Mouse (Mus musculus) liver, embryonic 16.5 days (tissue): ENCODE measurements around the gene Omg. TPM values are rescaled to one million over a fixed set of nuclear protein-coding genes. Genes with fewer than 3 reads are reported as not detected.
A peak's percentile ranks its signal among the peaks of the same experiment; 100 is the strongest.

Source experiments
- ATAC-seq: fragments of 200-750 bp; cut with Nextera tagmentation; 2 replicates; pipeline ENCODE4 v1.8.0; 2017; ENCODE audit warnings: low read depth, mild to moderate bottlenecking, moderate number of reproducible peaks, moderate library complexity
- H3K27ac ChIP-seq: fragments of 300-500 bp; sonication (generic); 2 replicates; pipeline ENCODE4 v1.5.1; 2014; ENCODE audit warnings: mild to moderate bottlenecking, low read length
- H3K27me3 ChIP-seq: fragments of 300-500 bp; sonication (generic); 2 replicates; pipeline ENCODE4 v1.6.1; 2014; ENCODE audit warnings: low read depth, low read length, mixed read lengths; ENCODE audit not compliant: control insufficient read depth, insufficient read depth
- H3K36me3 ChIP-seq: fragments of 300-500 bp; sonication (generic); 2 replicates; pipeline ENCODE4 v1.6.1; 2014; ENCODE audit warnings: mild to moderate bottlenecking; ENCODE audit not compliant: control insufficient read depth, insufficient read depth
- H3K4me1 ChIP-seq: fragments of 300-500 bp; sonication (generic); 2 replicates; pipeline ENCODE4 v1.6.1; 2014; ENCODE audit warnings: low read depth, low read length, mixed read lengths; ENCODE audit not compliant: control insufficient read depth
- H3K4me2 ChIP-seq: fragments of 300-500 bp; sonication (generic); 2 replicates; pipeline ENCODE4 v1.6.1; 2014; ENCODE audit warnings: low read depth, low read length, mixed read lengths
- H3K4me3 ChIP-seq: fragments of 300-500 bp; sonication (generic); 2 replicates; pipeline ENCODE4 v1.5.1; 2014; ENCODE audit warnings: low read depth, mild to moderate bottlenecking, low read length
- H3K9ac ChIP-seq: fragments of 300-500 bp; sonication (generic); 2 replicates; pipeline ENCODE4 v1.6.1; 2014; ENCODE audit warnings: low read depth, low read length
- H3K9me3 ChIP-seq: fragments of 300-500 bp; sonication (generic); replicated peaks from 2 replicates; pipeline ENCODE4 v1.6.1; 2016; ENCODE audit warnings: low read length; ENCODE audit not compliant: control insufficient read depth
- WGBS: fragments of 180-500 bp; shearing (Covaris S2); extraction: QIAGEN DNeasy Blood & Tissue Kit; methylation state at CpG from one replicate; pipeline ENCODE4 v1.1.7; 2014; ENCODE audit not compliant: insufficient replicate concordance; 5-methylcytosine and 5-hydroxymethylcytosine counted together
- polyA plus RNA-seq: library from polyadenylated mRNA; unstranded; fragments of >200 nt; fragmentation: Nextera tagmentation; extraction: Ambion mirVana; gene quantifications from 2 replicates; pipeline ENCODE4 v1.2.1, GENCODE M21; 2015

Gene Omg
- polyA plus RNA-seq, 1 experiment from 2014 or later: not detected

DNA sequence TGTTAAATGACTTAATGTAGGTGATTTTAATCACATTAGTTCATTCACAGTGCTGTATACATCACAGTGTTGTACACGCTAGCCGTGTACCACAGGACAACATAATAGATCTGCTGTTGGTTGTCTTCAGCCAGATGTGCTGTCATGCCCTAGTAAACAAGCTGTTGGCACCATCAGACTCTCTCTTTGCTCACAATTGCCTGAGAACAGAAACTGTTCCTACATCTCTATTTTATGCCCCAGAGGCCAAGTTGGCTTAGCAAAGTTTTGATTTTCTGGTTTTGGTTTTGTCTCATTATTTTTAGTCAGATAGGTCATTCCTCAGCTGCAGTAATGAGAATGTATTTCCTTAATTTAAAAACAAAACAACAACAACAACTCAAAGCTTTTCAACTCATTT lies 25.9 kb upstream of the Omg start:
- H3K4me1 ChIP-seq: peaks cover 11% of the 10 kb centered on the region
- no peak overlapping the region for H3K9ac ChIP-seq
- H3K4me3 ChIP-seq: peak overlapping the region; percentile 13; the same call in 1 of the 2 replicates
- ATAC-seq: no peak
- H3K36me3 ChIP-seq: no peaks in the 10 kb centered on the region
- H3K4me2 ChIP-seq: peak overlapping the region; percentile 14; the same call in 1 of the 2 replicates
- no peak overlapping the region for H3K27ac ChIP-seq
- H3K27me3 ChIP-seq: no peaks in the 10 kb centered on the region
- no peaks in the 10 kb centered on the region for H3K9me3 ChIP-seq
- 81% methylated on average over 2 of the region's 2 CpGs for WGBS

DNA sequence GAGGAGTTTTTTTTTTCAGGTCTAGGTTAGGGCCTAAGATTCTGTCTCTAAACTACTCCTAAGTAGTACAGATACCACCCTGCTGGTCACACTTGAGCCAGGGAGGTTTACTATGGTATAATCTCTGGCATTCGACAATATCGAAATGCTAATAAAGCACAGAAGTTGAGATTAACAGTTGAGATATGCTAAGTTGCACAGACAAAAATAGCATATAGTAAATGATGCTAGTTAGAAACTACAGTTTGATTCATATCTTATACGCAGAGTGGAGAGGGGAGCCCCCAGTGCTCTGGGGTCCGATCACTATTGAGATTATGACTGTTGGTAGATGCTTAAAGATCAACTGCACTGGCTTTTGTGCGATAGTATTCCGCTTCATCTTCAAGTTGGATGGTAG lies 25.3 kb upstream of the Omg start:
- Histone ChIP-seq H3K9me3 (no peaks in the 10 kb centered on the region), H3K4me2 (peak overlapping the region; percentile 14; the same call in 1 of the 2 replicates), H3K27me3 (no peaks in the 10 kb centered on the region), H3K36me3 (no peaks in the 10 kb centered on the region), H3K4me3 (no peak overlapping the region; the same call in 1 of the 2 replicates), H3K9ac (no peak overlapping the region), H3K27ac (no peak overlapping the region), H3K4me1 (peaks cover 11% of the 10 kb centered on the region)
- WGBS: 72% methylated on average over 6 of the region's 6 CpGs
- no peak for ATAC-seq

DNA sequence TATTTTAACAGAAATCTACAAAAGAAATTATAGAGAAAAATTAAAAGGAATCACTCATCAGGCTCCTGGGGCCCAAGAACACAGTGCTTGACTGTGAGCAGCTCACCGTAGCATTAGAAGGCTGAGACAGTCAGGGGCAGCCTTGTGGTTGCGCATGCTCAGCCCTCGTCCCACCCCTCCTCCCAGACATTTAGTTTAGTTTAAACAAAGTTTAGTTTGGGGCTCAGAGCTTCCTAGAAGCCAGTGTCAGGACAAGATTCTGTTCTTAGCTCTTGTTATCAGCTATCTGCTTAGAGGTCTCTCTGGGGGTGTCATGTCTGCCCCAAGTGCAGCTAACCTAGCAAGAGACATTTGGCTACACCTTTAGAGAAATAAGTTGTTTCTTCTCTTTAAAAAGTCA lies 24.7 kb upstream of the Omg start:
- no peaks in the 10 kb centered on the region for H3K27me3 ChIP-seq
- no peaks in the 10 kb centered on the region for H3K36me3 ChIP-seq
- peak overlapping the region; percentile 49; the same call in 1 of the 2 replicates for H3K27ac ChIP-seq
- no peaks in the 10 kb centered on the region for H3K9me3 ChIP-seq
- 24% methylated on average over 3 of the region's 3 CpGs for WGBS
- H3K4me2 ChIP-seq: no peak overlapping the region
- H3K9ac ChIP-seq: no peak overlapping the region
- ATAC-seq: no peak
- H3K4me3 ChIP-seq: peak overlapping the region; percentile 0; the same call in 1 of the 2 replicates
- H3K4me1 ChIP-seq: peaks cover 15% of the 10 kb centered on the region

DNA sequence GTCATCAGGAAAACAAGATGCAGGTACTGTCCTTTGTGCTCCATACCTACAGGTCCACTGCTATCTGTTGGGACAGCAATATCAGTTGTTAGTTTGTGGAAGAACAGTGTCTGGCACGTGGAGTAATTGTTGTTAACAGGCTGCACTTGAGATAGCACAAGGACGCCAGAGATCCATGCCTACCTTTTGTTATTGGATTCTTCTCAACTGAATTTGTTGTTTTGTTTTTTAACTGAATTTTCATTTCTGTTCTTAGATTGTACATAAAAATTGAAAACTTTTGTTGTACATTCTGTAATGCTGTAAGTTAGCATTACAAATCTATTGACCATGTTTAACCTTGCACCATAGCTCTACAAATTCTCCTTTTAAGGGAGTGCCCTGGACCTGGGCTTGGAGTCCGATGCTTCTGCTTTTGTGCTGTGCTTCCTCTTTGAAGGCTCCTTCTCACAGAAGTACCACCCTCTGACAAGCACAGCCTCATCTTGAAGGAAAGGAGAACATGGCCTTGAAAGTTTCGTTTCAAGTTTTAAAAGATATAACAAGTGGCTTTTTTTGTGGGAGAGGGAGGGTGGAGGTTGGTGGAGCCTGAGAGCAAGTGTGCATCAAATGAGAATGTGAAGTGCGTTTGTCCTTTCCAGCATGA lies 24.0 kb upstream of the Omg start:
- H3K27ac ChIP-seq: peak overlapping the region; percentile 49
- WGBS: 28% methylated on average over 5 of the region's 5 CpGs

DNA sequence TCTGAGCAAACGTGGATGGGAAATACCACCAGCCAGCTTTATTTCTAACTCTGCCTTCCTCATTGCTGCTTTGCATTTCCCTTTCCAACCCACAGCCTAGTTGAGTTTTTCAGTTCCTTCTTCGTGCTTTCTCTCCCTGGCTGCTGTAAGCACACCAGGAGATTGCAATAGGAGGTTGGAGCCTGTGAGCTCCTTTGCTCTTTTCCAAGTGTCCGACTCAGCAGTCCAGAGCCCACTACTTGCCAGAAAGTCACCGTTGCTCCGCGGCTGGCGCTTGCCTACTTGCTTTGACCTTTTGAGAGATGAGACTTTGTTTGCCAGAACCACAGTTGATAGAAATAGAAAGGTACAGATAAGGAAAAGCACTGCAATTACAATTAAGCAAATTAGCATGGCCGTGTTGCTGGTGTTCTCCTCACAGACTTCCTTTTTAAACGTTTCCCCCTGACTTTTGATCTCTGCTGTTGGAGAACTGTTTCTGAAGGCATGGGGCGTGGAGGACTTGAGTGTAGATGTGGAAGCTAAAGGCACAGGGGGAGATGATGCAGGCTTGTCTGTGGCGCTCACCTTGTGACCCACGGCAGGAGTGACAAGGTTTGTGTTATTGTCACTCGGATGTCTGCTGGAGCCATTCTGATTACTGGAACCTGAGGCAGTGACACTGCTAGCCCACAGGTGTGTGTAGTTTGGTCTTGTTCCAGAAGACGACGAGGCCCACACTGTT lies 23.3 kb upstream of the Omg start:
- no peak overlapping the region for H3K4me3 ChIP-seq
- 29% methylated on average over 15 of the region's 15 CpGs for WGBS
- no peak for ATAC-seq
- H3K4me2 ChIP-seq: no peak overlapping the region
- H3K4me1 ChIP-seq: peaks cover 12% of the 10 kb centered on the region
- no peak overlapping the region for H3K9ac ChIP-seq
- no peaks in the 10 kb centered on the region for H3K9me3 ChIP-seq
- H3K36me3 ChIP-seq: no peaks in the 10 kb centered on the region
- no peaks in the 10 kb centered on the region for H3K27me3 ChIP-seq
- peak overlapping the region; percentile 35 for H3K27ac ChIP-seq

More for the DNA sequence above, 24.0 kb upstream of the Omg start:
- Histone ChIP-seq H3K9me3 (no peaks in the 10 kb centered on the region), H3K4me3 (no peak overlapping the region), H3K9ac (no peak overlapping the region), H3K27me3 (no peaks in the 10 kb centered on the region), H3K4me1 (peaks cover 12% of the 10 kb centered on the region), H3K4me2 (no peak overlapping the region), H3K36me3 (no peaks in the 10 kb centered on the region)
- peak; percentile 30; the same call in 1 of the 2 replicates for ATAC-seq

GRCm38 (mm10) chr11:79526549-79526948 lies 22.7 kb upstream of the Omg start:
- Histone ChIP-seq H3K4me3 (no peak overlapping the region), H3K9me3 (no peaks in the 10 kb centered on the region), H3K27ac (no peak overlapping the region; the same call in 1 of the 2 replicates), H3K27me3 (no peaks in the 10 kb centered on the region), H3K4me2 (no peak overlapping the region), H3K36me3 (no peaks in the 10 kb centered on the region), H3K9ac (no peak overlapping the region), H3K4me1 (peaks cover 12% of the 10 kb centered on the region)
- ATAC-seq: no peak
- WGBS: 76% methylated on average over 3 of the region's 3 CpGs

GRCm38 (mm10) chr11:79524310-79524575 lies 20.4 kb upstream of the Omg start:
- H3K36me3 ChIP-seq: no peaks in the 10 kb centered on the region
- H3K27me3 ChIP-seq: no peaks in the 10 kb centered on the region
- no peak overlapping the region for H3K9ac ChIP-seq
- no peaks in the 10 kb centered on the region for H3K9me3 ChIP-seq
- H3K4me3 ChIP-seq: no peak overlapping the region
- H3K27ac ChIP-seq: peak overlapping the region; percentile 49
- no peak for ATAC-seq
- peaks cover 14% of the 10 kb centered on the region for H3K4me1 ChIP-seq
- 53% methylated on average over 1 of the region's 1 CpGs for WGBS
- H3K4me2 ChIP-seq: 0 out of 2 replicates have a peak overlapping the region, but pooled peaks have one; percentile 31

GRCm38 (mm10) chr11:79523560-79524309 lies 19.9 kb upstream of the Omg start, which contains the start of gene Evi2b:
TSS of gene Evi2b (minus strand) at chr11:79523762.
- 15% methylated on average over 10 of the region's 10 CpGs for WGBS
- H3K9me3 ChIP-seq: no peaks in the 10 kb centered on the region
- no peak for ATAC-seq
- no peak within 1 kb of the TSS for H3K9ac ChIP-seq
- no peaks in the 10 kb centered on the region for H3K36me3 ChIP-seq
- H3K4me2 ChIP-seq: peak within 1 kb of the TSS; percentile 31; the same call in 1 of the 2 replicates
- H3K4me3 ChIP-seq: peak within 1 kb of the TSS; percentile 31
- H3K4me1 ChIP-seq: peaks cover 14% of the 10 kb centered on the region
- H3K27me3 ChIP-seq: no peaks in the 10 kb centered on the region
- H3K27ac ChIP-seq: peak within 1 kb of the TSS; percentile 49
